Mouse (Mus musculus) adrenal gland, adult 2 months (tissue): ENCODE measurements around the gene Cdc42se1. TPM values are rescaled to one million over a fixed set of nuclear protein-coding genes. Genes with fewer than 3 reads are reported as not detected.
"Not testable (repeated sequence)": the region's sequence is repeated elsewhere in the genome, so short reads cannot be mapped to it uniquely, and the experiment has no call there.

Experiments used
- DNase-seq: peaks from one replicate; pipeline ENCODE4 v3.0.0; 2021
- long read RNA-seq: library from polyadenylated mRNA; stranded (forward); transcript quantifications from one replicate; pipeline ENCODE4 v2.0.0, GENCODE M21; 2021
- polyA plus RNA-seq: library from polyadenylated mRNA; depleted of rRNA; stranded (reverse); fragments of >200 nt; gene quantifications from 2 replicates; pipeline ENCODE4 v1.2.3, GENCODE M21; 2012; rRNA removed
- total RNA-seq, 2 experiments: library from RNA; stranded (reverse); gene quantifications; 2 replicates each; pipeline ENCODE4 v1.2.3; 2021

Cdc42se1 gene
- 100 to 1,000 TPM in 1 of 2 experiments, 10 to 100 TPM in 1; 89.7 to 102 TPM for total RNA-seq
- 46.1 and 53.0 TPM in 2 replicates for polyA plus RNA-seq
- long read RNA-seq, transcript Cdc42se1-201 (5 exons, 2,805 nt), result major isoform, 46 of 59 reads
- long read RNA-seq, partial matches to known transcripts, result 11 of 59 reads
- long read RNA-seq, other reads (novel, unspliced or antisense), result 2 of 59 reads

- peak; percentile 95 for DNase-seq
These were observed at the start of gene Cdc42se1 for GRCm38 (mm10) chr3:95228148-95228893. Gene Cdc42se1, plus strand, starts transcription at chr3:95228732.

- DNase-seq, result no peak
These were observed 49.6 kb upstream of the Cdc42se1 start for GRCm38 (mm10) chr3:95178948-95179347.

GRCm38 (mm10) chr3:95179890-95180289 is 48.6 kb upstream of the Cdc42se1 start:
- no peak for DNase-seq

GRCm38 (mm10) chr3:95181841-95182240 is 46.7 kb upstream of the Cdc42se1 start:
- peak; percentile 62 for DNase-seq

DNA sequence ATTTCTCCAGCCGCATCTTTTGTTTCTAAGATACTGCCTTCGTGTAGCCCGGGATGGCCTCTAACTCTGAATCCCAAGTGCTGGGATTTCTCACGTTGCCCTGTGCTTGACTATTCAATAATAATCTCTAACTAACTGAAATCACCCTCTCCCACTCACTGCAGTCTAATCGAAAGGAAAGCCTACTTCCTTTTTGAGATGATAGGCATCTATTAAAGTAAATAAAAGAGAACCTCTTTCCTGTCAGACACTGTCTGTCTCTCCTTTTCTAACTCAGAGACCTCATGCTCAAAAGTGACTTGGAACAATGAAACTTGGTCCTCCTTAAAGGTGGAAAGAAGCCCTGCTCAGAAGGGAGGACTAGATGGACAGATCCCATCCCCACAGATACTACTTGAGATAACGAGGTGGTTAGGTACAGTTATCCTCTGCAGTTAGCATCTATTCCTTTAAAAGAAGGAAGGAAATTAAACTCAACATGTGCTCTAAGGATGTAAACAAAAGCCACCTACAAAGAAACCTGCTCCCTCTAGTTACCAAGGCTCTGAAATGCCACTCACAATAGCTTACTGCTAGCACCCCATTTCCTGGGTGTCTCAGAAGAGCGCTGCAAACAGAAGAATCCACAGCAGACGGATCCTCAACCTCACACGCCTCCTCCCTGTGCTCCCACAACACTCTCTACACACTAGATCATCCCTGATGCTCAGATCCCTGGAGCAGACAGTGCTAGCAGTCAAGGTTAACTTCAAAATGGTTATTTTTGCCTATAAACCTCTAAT is 43.5 kb upstream of the Cdc42se1 start:
- DNase-seq, result no peak

- no peak for DNase-seq
These were observed 42.4 kb upstream of the Cdc42se1 start for GRCm38 (mm10) chr3:95186100-95186499.

- peak; percentile 24 for DNase-seq
These were observed 41.6 kb upstream of the Cdc42se1 start for GRCm38 (mm10) chr3:95186888-95187287.

DNA sequence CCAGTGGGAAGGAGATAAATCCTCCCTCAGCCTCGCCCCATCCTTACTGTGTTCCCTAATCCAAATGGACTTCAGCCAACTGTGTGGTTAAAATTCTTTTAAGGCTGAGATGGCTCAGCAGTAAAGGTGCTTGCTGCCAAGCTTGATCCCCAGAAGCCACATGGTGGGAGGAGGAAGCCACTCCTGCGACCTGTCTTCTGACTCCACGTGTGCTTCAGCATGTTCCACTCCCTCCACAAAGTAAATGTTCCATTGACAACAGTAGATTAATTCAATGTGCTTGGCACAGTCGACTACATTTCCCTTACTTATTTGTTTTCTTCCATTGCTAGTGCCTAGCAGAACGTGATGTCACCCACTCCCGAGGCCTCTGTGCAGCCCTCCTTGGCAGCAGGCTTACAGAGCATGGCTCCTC is 33.8 kb upstream of the Cdc42se1 start:
- no peak for DNase-seq

DNA sequence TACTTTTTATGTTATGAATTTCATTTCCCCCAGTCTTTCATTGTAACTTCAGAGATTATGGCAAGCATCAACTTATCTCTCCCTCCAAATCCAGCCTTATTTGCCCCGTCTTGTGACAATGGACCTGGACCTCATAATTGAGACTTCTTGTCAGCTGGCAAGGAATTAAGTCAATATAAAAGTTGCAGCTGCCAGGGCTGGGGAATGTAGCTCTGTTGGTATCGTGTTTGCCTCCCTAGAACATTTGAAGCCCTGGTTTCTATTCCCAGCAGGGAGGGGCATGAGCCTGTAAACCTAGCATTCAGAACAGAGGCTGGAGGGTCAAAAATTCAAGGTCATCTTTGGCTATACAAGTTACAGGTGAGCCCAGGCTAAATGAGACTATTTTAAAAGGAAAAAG is 32.8 kb upstream of the Cdc42se1 start:
- DNase-seq, result no peak

GRCm38 (mm10) chr3:95199101-95199500 is 29.4 kb upstream of the Cdc42se1 start:
- DNase-seq, result no peak

GRCm38 (mm10) chr3:95200132-95200531 is 28.4 kb upstream of the Cdc42se1 start:
- DNase-seq, result no peak

GRCm38 (mm10) chr3:95200562-95200961 is 28.0 kb upstream of the Cdc42se1 start:
- no peak for DNase-seq

DNA sequence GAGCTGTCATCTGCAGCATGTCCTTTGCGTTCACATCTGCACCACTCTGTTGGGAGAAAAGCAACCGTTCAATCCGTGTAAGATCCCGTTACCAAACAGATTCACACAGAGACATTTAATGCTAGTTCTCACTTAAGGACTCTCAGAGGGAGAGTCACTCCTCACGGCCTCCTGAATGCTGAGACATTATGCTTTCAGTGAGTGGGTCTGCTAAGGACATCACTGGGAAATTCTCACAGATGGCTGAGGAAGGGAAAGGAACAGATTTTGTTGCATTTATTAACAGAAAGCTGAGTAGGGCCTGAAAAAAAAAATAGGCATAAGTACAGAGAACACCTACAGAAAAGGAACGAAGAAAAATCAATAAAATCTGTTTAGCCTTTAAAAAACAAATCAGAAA is 24.7 kb upstream of the Cdc42se1 start:
- no peak for DNase-seq

- no peak for DNase-seq
These were observed 20.2 kb upstream of the Cdc42se1 start for GRCm38 (mm10) chr3:95208286-95208685.

DNA sequence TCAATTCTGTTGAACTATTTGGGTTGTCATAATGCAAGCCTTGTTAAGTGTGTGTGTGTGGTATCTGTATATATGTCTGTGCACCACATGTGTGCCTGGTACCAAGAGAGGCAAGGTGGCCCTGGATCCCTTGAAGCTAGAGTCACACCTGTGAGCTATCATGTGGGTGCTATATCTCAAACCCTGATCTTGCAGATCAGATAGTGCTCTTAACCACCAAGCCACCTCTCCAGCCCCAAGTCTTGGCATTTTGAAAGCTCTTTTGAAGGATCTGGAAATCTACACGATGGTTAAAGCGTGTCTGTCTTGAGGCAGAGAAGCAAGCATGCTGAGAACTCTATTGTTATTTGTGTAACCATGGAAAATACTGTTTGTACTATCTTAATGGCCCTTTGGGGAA is 17.9 kb upstream of the Cdc42se1 start:
- DNase-seq, result no peak

- DNase-seq, result not testable (repeated sequence)
These were observed 15.5 kb upstream of the Cdc42se1 start for GRCm38 (mm10) chr3:95212889-95213608.

- DNase-seq, result no peak
These were observed 14.9 kb upstream of the Cdc42se1 start for GRCm38 (mm10) chr3:95213609-95213975.

- DNase-seq, result no peak
These were observed 11.8 kb upstream of the Cdc42se1 start for GRCm38 (mm10) chr3:95216655-95217254.

DNA sequence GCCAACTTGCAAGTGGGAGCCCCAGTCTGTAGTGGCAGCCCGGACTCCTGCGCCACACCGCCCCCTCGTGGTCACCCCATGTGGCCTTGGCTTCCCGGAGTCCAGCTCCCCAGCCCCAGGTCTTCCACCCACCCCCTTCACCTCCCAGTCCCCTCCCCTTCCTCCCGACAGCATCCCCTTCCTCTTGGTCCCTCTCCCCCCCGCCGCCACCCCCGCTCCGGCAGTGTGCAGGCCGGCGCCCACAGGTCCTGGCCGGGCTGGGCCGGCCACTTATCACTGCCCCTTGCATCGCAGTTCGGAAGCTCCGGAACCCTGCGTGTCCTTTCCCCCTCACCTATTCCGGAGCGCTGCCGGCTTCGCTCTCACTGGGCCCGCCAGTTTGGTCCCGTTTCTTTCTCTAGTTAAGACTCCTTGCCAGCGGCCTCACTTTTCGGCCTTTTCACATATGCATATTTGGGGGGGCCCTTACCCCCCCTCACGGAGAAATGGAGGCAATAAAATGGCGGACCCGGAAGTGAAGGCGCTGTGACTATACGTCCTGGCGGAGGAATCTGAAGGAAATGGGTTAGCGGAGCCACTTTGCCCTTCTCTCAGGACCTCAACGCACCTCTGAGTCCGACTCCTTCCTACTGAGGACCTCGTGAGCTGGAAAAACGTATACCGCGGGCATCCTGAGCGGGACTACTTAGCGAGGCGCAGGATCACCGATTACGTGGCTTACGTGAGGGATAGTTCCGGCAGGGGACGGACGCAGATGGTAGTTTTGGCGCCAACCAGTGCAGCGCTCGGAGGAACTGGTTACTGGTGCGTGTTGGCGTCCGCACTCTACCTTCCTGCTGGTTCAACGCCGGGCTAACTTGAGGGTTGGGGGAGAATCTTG is 11.0 kb upstream of the Cdc42se1 start, which contains the start of gene Gabpb2:
Gabpb2 (minus strand) TSS at position 662 of the 880 bp plus-strand sequence.
- DNase-seq, result peak; percentile 97

- peak; percentile 23 for DNase-seq
These were observed 9.9 kb upstream of the Cdc42se1 start for GRCm38 (mm10) chr3:95218466-95219137.
